Mouse (Mus musculus): ENCODE measurements at regions not wholly inside any gene's neighbourhood (a gene's known extent, or its start where the extent isn't known, plus 50 kb on each side); places are given as distances from the start of the nearest gene placed in this dataset.
A peak's percentile ranks its signal among the peaks of the same experiment; 100 is the strongest.
"Not testable (repeated sequence)": the region's sequence is repeated elsewhere in the genome, so short reads cannot be mapped to it uniquely, and the experiment has no call there.

DNA sequence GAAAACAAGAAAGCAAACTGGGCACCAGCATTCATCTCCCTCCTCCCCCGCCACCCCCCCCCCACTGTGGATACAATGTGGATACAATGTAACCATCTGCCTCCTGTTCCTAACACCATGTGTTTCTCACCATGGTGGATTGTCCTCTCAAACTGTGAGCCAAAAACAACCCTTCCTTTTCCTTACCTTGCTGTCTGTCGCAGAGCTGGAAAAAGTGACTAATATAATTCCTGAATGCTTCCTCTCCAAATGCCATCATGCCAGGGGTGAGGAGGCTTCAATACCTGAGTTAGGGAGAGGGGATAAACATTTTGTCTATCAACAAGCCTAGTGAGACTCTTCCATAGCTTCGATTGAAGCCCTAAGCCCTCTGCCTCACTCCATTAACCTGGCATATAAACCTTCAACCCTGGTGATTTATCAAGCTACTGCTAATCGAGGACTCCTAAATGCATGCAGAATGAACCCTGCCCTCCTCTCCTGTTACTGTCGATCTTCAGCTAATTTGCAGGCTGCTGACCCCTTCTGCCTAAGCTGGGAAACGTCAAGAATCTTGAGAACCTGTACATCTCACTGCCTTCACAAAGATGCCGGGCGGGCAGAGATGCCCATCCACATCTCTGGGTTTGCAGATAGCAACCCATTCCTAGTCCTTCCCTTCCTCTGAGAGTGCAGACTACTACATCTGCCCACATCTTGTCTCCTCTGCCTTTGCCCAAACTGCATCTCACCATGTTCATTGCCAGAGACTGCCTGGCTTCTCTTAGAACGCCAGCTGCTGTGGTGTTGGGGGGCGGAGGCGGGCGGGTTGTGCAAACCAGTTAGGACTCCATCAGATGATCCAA is 184.3 kb upstream of the Rpl38 start:
- no peak for DNase-seq

DNA sequence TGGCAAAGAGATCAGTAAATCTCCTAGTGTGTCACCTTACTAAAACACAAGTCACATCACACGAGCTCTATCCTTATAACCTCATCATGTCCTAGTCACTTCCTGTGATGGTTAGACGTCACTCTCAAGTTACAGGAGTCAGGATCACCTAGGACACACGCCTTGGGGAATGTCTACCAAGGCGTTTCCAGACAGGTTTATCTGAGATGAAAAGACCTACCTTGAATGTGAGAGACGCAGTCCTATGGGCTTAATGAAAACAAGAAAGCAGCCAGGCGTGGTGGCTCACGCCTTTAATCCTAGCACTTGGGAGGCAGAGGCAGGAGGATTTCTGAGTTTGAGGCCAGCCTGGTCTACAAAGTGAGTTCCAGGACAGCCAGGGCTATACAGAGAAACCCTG is 185.0 kb upstream of the Rpl38 start:
- not testable (repeated sequence) for DNase-seq

GRCm38 (mm10) chr11:114482070-114482469 is 186.3 kb upstream of the Rpl38 start:
- DNase-seq = no peak

DNA sequence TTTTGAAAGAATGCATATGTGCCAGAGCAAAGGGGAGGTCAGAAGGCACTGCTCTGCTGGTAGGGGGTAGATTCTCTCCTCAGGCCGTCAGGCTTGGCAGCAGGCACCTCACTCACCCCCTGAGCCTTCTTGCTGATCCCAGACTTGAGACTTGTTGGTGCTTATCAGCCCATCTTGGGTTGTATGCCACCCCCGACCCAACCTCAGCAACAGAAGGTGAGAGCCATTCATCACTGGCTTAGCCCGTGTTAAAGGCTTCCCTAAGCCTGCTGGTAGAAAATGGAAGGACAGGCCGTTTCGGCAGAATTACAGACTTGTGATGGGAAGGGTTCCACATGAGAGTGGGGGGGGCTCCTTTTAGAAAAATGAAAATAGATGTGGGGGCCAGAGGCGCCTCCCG is 187.3 kb upstream of the Rpl38 start:
- DNase-seq = no peak

- no peak for DNase-seq
Measured at GRCm38 (mm10) chr11:114480119-114480540, 188.2 kb upstream of the Rpl38 start.

DNA sequence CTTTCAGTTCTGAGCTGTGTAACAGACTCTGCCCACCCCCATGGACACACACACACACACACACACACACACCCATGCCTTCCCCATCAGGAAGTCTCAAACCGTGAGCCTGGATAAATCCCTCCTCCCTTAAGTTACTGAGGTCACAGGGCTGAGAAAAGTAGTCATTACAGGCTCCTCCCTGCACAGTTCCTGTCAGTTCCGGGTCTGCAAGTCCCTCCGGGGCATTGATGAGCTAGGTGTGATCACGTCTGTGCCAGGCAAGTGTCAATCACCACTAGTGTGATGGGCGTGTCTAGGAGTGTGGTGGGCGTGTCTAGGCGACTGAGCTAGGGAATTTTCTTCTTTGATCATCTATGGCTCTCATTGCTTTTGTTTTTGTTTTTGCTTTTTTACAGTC is 189.6 kb upstream of the Rpl38 start:
- DNase-seq = no peak

DNA sequence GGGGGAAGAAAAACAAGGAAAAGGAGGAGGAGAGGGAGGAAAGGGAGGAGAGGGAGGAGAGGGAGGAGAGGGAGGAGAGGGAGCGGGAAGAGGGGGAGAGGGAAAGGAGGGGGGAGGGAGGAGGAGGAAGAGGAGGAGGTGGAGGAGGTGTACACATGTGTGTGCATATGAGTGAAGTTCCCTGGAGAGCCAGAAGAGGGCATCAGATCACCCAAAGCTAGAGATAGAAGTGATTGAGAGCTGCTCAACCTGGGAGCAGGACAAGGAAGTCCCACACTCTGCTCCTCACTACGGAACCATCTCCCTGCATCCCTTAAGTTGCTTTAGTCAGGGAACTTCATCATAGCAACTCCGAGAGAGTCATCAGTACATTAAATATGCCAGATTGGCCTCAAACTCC is 191.0 kb upstream of the Rpl38 start:
- no peak for DNase-seq

DNA sequence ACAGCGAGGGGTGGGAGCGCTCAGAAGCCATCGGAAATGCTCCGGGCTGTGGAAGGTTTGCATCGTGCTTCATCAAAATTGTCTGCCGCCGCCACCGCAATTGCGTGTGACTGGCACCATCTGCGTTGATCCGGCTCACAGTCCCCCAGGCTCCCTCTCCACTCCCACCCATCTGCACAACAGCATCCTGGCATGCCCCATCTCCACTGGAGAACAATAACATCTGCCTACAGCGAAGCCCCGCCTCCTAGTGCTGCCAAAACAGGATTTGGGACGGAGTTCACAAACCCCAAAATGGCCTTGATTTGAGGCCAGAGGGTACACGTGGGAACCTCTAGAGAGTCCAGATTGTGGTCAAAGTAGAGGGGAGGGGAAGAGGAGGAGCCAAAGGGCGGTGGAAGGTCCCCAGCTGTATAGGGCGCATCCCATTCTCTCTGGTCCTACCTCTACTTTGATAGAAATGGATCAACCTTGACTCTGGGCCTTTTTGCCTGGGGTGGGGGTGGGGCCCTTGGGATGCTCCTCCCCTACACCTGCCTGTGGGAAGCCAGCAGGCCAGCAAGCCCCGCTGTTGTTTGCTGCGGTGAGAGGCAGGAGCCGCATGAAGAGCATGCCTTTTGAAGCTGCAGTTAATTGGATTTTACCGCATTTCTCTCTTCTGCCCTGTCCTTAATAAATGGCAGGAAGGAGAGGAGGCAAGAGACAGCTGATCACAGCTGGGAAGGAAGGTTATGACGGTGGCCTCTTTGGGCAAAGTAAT is 195.6 kb upstream of the Rpl38 start:
- peak; percentile 49 to 54 for DNase-seq

- DNase-seq = peak; percentile 77
Measured at GRCm38 (mm10) chr11:114468394-114468793, 199.9 kb upstream of the Rpl38 start.

DNA sequence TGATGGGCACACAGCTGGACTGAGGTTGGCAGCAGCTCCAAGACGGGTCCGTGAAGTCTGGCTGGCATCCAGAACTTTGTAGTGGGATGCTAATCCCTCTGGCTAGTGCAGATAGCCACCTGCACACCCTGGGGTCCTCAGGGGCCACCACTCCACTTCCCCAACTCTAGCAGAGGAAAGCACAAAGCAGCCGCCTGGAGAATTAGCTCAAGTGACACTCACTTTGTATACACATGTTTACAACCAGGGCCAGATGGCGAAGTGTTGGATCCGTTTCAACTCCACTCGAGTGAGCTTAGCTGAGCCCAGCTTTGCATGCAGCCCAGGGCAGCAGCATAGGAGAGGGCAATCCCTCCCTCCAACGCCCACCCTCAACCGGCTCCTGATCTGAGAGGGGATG is 200.5 kb upstream of the Rpl38 start:
- DNase-seq = peak; percentile 68 to 69

DNA sequence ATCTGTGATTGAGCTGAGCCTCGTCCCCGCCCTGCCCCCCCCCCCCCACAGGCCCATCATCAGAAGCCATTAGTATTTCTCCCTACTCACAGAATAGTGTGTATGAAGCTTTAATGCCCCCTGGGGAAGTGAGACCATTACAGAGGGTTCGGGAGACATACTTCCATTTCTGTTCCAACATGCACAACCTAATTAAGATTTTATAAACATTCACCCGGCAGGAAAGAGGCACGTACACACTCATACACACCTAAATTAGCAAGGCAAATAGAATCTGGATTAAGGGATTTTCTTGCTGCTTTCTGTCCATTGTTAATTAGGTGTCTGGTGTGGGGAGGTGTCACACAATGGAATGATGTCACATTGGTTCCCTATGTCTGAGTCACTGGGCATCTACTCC is 202.8 kb upstream of the Rpl38 start:
- no peak for DNase-seq

DNA sequence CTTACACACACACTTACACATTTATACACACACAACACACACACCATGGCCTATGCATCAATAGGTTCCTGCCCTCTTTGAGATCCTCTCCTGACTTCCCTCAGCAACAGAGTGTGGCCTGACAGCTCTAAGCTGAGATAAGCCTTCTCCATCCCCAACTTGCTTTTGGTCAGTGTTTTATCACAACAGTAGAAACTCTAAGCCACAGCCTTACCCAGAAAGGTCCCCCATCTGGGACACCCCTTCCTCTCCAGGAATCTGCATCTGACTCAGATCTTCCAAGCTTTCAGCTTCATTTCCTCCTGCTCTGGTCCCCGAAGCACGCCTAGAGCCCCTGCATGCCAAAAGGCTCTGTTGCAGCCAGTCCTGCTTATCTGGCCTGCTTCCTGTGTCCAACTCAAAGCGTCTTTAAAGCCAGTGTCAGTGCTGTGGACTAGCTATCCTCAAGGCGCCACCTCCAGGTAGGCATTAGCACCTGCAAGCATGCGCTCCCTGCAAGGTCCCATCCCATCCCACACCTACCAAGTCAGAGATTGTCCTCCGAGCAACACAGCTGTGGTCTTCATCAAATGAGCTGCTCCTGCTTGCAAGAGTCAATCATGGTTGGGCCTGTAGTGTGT is 205.5 kb upstream of the Rpl38 start:
- DNase-seq = no peak

- DNase-seq = no peak
Measured at GRCm38 (mm10) chr11:114454876-114455330, 213.4 kb upstream of the Rpl38 start.

GRCm38 (mm10) chr11:114448776-114449401 is 219.4 kb upstream of the Rpl38 start:
- DNase-seq = peak; percentile 34 to 49

GRCm38 (mm10) chr11:114447461-114447847 is 220.9 kb upstream of the Rpl38 start:
- no peak for DNase-seq

- no peak for DNase-seq
Measured at GRCm38 (mm10) chr11:114446617-114447460, 221.5 kb upstream of the Rpl38 start.

- DNase-seq = no peak
Measured at GRCm38 (mm10) chr11:114446075-114446616, 222.2 kb upstream of the Rpl38 start.

DNA sequence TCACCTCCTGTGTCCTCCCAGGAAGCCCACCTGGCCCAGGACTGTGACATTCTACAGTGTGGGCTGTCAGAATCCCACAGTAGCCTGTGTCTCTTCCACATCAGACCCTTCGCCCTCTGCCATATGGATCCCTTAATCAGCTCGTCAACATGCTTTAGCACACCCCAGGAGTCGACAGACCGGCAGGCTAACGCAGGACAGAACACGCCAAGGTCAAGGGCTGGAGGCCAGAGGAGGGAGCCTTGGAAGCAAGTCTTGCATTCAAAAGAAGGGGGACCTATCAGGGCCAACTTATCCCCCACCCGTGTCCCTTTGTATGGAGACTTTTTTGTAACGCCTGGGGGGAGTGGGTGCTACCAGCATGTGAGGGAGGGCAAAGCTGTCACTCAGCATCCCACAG is 224.1 kb upstream of the Rpl38 start:
- no peak for DNase-seq

DNA sequence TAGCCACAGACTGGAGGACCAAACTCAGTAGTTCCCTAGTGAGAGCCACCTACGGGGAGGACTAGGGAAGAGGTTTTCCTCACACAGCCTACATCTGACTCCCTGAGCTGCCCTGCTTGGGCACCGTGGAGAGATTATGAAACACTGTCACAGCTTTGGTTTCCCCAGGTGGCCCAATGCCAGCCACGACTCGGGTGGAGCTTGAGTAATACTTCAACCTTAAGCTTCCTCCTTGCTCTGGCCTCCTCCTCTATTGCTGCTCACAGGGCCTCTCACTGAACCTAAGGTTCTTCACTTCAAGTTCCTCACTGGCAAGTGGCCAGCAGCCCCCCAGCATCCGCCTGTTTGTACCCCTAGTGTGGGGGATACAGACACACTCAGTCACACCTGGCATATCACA is 224.9 kb upstream of the Rpl38 start:
- DNase-seq = no peak

- DNase-seq = no peak
Measured at GRCm38 (mm10) chr11:114439314-114439713, 229.0 kb upstream of the Rpl38 start.

DNA sequence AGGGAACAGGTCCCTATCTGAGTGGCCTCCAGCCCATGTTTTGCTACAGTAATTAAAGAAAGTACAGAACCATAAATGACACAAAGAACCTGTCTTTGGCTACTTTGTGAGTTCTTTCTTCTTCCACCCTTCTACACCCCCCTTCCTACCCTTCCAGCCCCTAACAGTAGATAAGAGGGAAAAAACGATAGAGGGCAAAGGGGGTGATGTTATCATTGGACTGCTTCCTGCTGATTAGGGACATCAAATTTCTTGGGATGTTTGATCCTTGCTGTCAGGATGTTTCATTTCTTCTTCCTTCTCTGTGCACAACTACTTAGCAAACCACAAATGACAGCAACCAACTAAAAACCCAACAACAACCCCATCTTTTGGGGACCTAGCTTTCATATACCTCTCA is 232.5 kb upstream of the Rpl38 start:
- no peak for DNase-seq

GRCm38 (mm10) chr11:114433561-114433960 is 234.8 kb upstream of the Rpl38 start:
- no peak for DNase-seq
